Mouse (Mus musculus): ENCODE data around the gene Msantd1. TPM values are rescaled to one million over a fixed set of nuclear protein-coding genes. Genes with fewer than 3 reads are reported as not detected.

Msantd1 gene
- total and polyA plus RNA-seq, 2 experiments from 2014 or later: 13.3 to 17.0 TPM

GRCm38 (mm10) chr5:34931091-34931490 is 23.3 kb downstream of the Msantd1 start:
- Histone ChIP-seq H3K4me3 (ENCODE audit: low read depth, low read length) (no peak overlapping the region), H3K27me3 (ENCODE audit: insufficient read depth, low read length) (no peaks in the 10 kb centered on the region), H3K9ac (replicated peaks; ENCODE audit: low read length, poor library complexity, severe bottlenecking) (no peak overlapping the region), H3K4me1 (ENCODE audit: insufficient read depth, low read length) (peaks cover 9% of the 10 kb centered on the region), H3K27ac (ENCODE audit: low read depth, low read length) (no peak overlapping the region), H3K4me2 (ENCODE audit: low read depth, low read length, poor library complexity, severe bottlenecking) (no peak overlapping the region), H3K36me3 (ENCODE audit: insufficient read depth, low read length) (no peaks in the 10 kb centered on the region), H3K9me3 (ENCODE audit: low read length) (no peaks in the 10 kb centered on the region)
- ATAC-seq (ENCODE audit: low FRiP score) (no peak), DNase-seq (ENCODE audit: low spot score) (no peak)
- 90% methylated on average over 2 of the region's 2 CpGs for WGBS
- no peak for TF ChIP-seq CTCF (IDR thresholded peaks at IDR 0.05)

GRCm38 (mm10) chr5:34931516-34932457 is 24.0 kb downstream of the Msantd1 start:
- Histone ChIP-seq H3K27ac (ENCODE audit: low read depth, low read length) (peak overlapping the region; percentile 2; the same call in 1 of the 2 replicates), H3K36me3 (ENCODE audit: insufficient read depth, low read length) (no peaks in the 10 kb centered on the region), H3K9me3 (ENCODE audit: low read length) (no peaks in the 10 kb centered on the region), H3K4me2 (ENCODE audit: low read depth, low read length, poor library complexity, severe bottlenecking) (no peak overlapping the region), H3K4me1 (ENCODE audit: insufficient read depth, low read length) (peaks cover 9% of the 10 kb centered on the region), H3K9ac (replicated peaks; ENCODE audit: low read length, poor library complexity, severe bottlenecking) (no peak overlapping the region), H3K4me3 (ENCODE audit: low read depth, low read length) (no peak overlapping the region), H3K27me3 (ENCODE audit: insufficient read depth, low read length) (no peaks in the 10 kb centered on the region)
- TF ChIP-seq CTCF (IDR thresholded peaks at IDR 0.05): no peak
- ATAC-seq (ENCODE audit: low FRiP score) (no peak), DNase-seq (ENCODE audit: low spot score) (peak; percentile 39)
- WGBS: 57% methylated on average over 11 of the region's 11 CpGs

GRCm38 (mm10) chr5:34932458-34932806 is 24.6 kb downstream of the Msantd1 start:
- H3K36me3 ChIP-seq (ENCODE audit: insufficient read depth, low read length): no peaks in the 10 kb centered on the region
- no peak overlapping the region for H3K9ac ChIP-seq (replicated peaks; ENCODE audit: low read length, poor library complexity, severe bottlenecking)
- peaks cover 9% of the 10 kb centered on the region for H3K4me1 ChIP-seq (ENCODE audit: insufficient read depth, low read length)
- H3K27me3 ChIP-seq (ENCODE audit: insufficient read depth, low read length): no peaks in the 10 kb centered on the region
- DNase-seq (ENCODE audit: low spot score): no peak
- no peak overlapping the region for H3K4me2 ChIP-seq (ENCODE audit: low read depth, low read length, poor library complexity, severe bottlenecking)
- WGBS: 39% methylated on average over 4 of the region's 4 CpGs
- H3K27ac ChIP-seq (ENCODE audit: low read depth, low read length): no peak overlapping the region
- H3K9me3 ChIP-seq (ENCODE audit: low read length): no peaks in the 10 kb centered on the region
- no peak for ATAC-seq (ENCODE audit: low FRiP score)
- TF ChIP-seq CTCF (IDR thresholded peaks at IDR 0.05): no peak
- no peak overlapping the region for H3K4me3 ChIP-seq (ENCODE audit: low read depth, low read length)

- peaks cover 9% of the 10 kb centered on the region for H3K4me1 ChIP-seq (ENCODE audit: insufficient read depth, low read length)
- H3K4me2 ChIP-seq (ENCODE audit: low read depth, low read length, poor library complexity, severe bottlenecking): no peak overlapping the region
- no peak overlapping the region for H3K9ac ChIP-seq (replicated peaks; ENCODE audit: low read length, poor library complexity, severe bottlenecking)
- no peak for DNase-seq (ENCODE audit: low spot score)
- no peak overlapping the region for H3K4me3 ChIP-seq (ENCODE audit: low read depth, low read length)
- TF ChIP-seq CTCF (IDR thresholded peaks at IDR 0.05): peak; percentile 66
- no peaks in the 10 kb centered on the region for H3K36me3 ChIP-seq (ENCODE audit: insufficient read depth, low read length)
- H3K27me3 ChIP-seq (ENCODE audit: insufficient read depth, low read length): no peaks in the 10 kb centered on the region
- H3K27ac ChIP-seq (ENCODE audit: low read depth, low read length): no peak overlapping the region
- H3K9me3 ChIP-seq (ENCODE audit: low read length): no peaks in the 10 kb centered on the region
- 95% methylated on average over 1 of the region's 1 CpGs for WGBS
- ATAC-seq (ENCODE audit: low FRiP score): no peak
Observed at GRCm38 (mm10) chr5:34933461-34933860, 25.6 kb downstream of the Msantd1 start.

GRCm38 (mm10) chr5:34941710-34942470 is 34.1 kb downstream of the Msantd1 start:
- no peak overlapping the region for H3K9ac ChIP-seq (replicated peaks; ENCODE audit: low read length, poor library complexity, severe bottlenecking)
- no peak overlapping the region for H3K4me3 ChIP-seq (ENCODE audit: low read depth, low read length)
- no peaks in the 10 kb centered on the region for H3K9me3 ChIP-seq (ENCODE audit: low read length)
- no peak for TF ChIP-seq CTCF (IDR thresholded peaks at IDR 0.05)
- no peak overlapping the region for H3K27ac ChIP-seq (ENCODE audit: low read depth, low read length)
- WGBS: 16% methylated on average over 10 of the region's 10 CpGs
- ATAC-seq (ENCODE audit: low FRiP score) (no peak), DNase-seq (ENCODE audit: low spot score) (no peak)
- H3K4me2 ChIP-seq (ENCODE audit: low read depth, low read length, poor library complexity, severe bottlenecking): no peak overlapping the region
- no peaks in the 10 kb centered on the region for H3K27me3 ChIP-seq (ENCODE audit: insufficient read depth, low read length)
- H3K4me1 ChIP-seq (ENCODE audit: insufficient read depth, low read length): no peaks in the 10 kb centered on the region
- no peaks in the 10 kb centered on the region for H3K36me3 ChIP-seq (ENCODE audit: insufficient read depth, low read length)

GRCm38 (mm10) chr5:34943428-34943827 is 35.6 kb downstream of the Msantd1 start:
- no peak overlapping the region for H3K4me2 ChIP-seq (ENCODE audit: low read depth, low read length, poor library complexity, severe bottlenecking)
- TF ChIP-seq CTCF (IDR thresholded peaks at IDR 0.05): no peak
- H3K4me3 ChIP-seq (ENCODE audit: low read depth, low read length): no peak overlapping the region
- DNase-seq (ENCODE audit: low spot score): no peak
- H3K4me1 ChIP-seq (ENCODE audit: insufficient read depth, low read length): 0 out of 2 replicates have a peak, but pooled peaks cover under 1% of the 10 kb centered on the region
- no peaks in the 10 kb centered on the region for H3K9me3 ChIP-seq (ENCODE audit: low read length)
- ATAC-seq (ENCODE audit: low FRiP score): no peak
- H3K9ac ChIP-seq (replicated peaks; ENCODE audit: low read length, poor library complexity, severe bottlenecking): no peak overlapping the region
- H3K27ac ChIP-seq (ENCODE audit: low read depth, low read length): no peak overlapping the region
- 93% methylated on average over 3 of the region's 3 CpGs for WGBS
- no peaks in the 10 kb centered on the region for H3K27me3 ChIP-seq (ENCODE audit: insufficient read depth, low read length)
- no peaks in the 10 kb centered on the region for H3K36me3 ChIP-seq (ENCODE audit: insufficient read depth, low read length)

Measured in midbrain, postnatal 0 days (tissue).